Mouse (Mus musculus): ENCODE measurements at regions not wholly inside any gene's neighbourhood (a gene's known extent, or its start where the extent isn't known, plus 50 kb on each side); places are given as distances from the start of the nearest gene placed in this dataset.
A peak's percentile ranks its signal among the peaks of the same experiment; 100 is the strongest.
"Not testable (repeated sequence)": the region's sequence is repeated elsewhere in the genome, so short reads cannot be mapped to it uniquely, and the experiment has no call there.

DNA sequence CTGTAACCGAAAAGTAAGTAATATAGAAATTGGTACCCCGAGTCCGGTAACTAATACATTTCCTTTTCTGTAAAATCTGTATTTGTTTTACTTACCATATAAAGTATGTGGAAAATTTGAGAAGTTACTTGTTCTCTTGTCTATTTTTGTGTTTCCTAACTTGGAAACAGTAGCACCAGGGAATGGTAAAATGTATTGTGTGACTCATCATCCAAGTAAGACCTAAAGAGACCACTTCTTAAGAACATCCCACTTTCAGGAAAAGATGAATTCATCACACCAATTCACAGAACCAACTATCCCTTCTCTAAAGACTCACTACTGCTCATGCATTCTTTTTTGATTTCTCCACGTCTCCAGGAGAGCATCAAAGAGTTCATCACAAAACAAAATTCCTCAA, 457.6 kb upstream of the Htr2a start:
- DNase-seq (ENCODE audit: low spot score in 2 of 2), result no peak

DNA sequence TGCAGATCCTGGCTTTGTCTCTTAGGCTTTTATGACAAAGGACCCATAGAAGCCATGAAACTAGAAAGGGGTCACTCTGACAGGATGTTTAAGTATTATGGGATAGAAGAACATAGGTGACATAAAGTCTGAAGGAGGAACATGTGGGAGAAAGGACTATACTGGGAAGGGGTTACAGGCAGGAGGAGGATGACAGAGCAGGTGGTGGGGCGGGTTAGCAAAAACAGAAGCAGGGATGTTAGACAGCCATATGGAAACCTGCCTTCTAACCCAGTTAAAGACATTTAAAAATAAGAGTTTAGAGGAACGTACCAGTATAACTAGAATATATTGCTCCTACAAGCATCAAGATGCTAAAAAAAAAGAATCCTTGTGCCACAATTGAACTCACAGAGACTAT, 438.9 kb upstream of the Htr2a start:
- peak in 1 of 2 experiments; percentile 28 for DNase-seq (ENCODE audit: low spot score in 2 of 2)

DNA sequence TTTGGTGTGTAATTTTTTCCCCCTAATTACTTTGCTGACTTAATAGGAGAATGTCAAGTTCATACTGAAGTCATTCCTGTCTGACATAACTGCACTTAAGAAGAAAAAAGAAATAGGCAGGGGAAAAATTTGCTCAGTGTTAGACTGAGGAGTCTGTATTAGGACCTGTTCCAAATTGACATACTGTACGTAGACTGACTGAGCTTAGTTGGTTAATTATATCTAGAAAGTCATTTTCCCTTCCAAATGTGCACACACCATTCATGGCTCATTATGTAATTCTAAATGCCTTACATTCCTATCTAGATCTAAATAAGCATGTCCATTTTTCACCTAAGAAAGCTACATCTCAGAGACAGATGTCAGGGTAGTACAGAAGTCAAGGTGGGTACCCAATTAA, 435.6 kb upstream of the Htr2a start:
- no peak for DNase-seq (ENCODE audit: low spot score in 2 of 2)

GRCm38 (mm10) chr14:74217914-74218446, 422.7 kb upstream of the Htr2a start:
- DNase-seq (ENCODE audit: low spot score in 2 of 2), result no peak

- DNase-seq (ENCODE audit: low spot score in 2 of 2), result no peak
Measured at GRCm38 (mm10) chr14:74219761-74220160, 420.9 kb upstream of the Htr2a start.

GRCm38 (mm10) chr14:74222093-74222492, 418.5 kb upstream of the Htr2a start:
- no peak for DNase-seq (ENCODE audit: low spot score in 2 of 2)

GRCm38 (mm10) chr14:74229560-74230187, 411.0 kb upstream of the Htr2a start:
- no peak for DNase-seq (ENCODE audit: low spot score in 2 of 2)

DNA sequence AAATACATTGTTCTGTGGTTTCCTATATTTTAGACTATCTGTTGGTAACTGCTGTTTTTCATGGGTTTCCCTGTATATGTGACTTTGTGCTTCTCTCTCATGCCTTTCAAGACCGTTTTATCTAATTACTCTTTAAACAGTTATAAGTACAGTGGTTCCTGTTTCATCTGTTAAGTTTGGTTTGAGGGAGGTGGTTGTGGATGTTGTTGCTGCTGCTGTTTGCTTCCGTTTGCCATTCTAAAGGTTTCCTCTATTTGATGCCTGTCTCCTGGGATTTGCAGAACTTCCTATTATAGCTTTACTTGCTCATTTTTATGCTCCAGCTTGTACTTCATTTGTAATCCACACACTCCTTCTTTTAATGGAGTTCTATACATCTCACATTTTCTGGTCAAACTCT, 400.4 kb upstream of the Htr2a start:
- no peak for DNase-seq (ENCODE audit: low spot score in 2 of 2)

GRCm38 (mm10) chr14:74249263-74249878, 391.3 kb upstream of the Htr2a start:
- no peak for DNase-seq (ENCODE audit: low spot score in 2 of 2)

DNA sequence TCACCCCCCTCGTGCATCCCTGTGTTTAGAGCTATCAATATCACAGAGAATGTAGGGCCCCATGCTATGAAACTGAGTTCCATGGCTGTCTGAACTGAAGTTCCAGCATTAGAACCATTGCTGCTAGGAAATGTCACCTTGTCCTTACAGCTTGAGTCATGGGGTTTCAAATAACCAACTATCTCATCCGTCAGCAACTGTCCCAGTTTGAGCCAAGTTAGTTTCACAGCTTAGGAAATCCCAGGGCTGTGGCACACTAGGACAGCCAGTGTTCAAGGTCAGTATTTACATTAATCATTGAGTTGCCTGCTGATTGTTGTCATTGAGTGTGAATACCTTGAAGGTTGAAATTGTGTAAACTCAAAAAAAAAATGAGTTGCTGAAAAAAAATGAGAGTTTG, 390.6 kb upstream of the Htr2a start:
- DNase-seq (ENCODE audit: low spot score in 2 of 2), result no peak

DNA sequence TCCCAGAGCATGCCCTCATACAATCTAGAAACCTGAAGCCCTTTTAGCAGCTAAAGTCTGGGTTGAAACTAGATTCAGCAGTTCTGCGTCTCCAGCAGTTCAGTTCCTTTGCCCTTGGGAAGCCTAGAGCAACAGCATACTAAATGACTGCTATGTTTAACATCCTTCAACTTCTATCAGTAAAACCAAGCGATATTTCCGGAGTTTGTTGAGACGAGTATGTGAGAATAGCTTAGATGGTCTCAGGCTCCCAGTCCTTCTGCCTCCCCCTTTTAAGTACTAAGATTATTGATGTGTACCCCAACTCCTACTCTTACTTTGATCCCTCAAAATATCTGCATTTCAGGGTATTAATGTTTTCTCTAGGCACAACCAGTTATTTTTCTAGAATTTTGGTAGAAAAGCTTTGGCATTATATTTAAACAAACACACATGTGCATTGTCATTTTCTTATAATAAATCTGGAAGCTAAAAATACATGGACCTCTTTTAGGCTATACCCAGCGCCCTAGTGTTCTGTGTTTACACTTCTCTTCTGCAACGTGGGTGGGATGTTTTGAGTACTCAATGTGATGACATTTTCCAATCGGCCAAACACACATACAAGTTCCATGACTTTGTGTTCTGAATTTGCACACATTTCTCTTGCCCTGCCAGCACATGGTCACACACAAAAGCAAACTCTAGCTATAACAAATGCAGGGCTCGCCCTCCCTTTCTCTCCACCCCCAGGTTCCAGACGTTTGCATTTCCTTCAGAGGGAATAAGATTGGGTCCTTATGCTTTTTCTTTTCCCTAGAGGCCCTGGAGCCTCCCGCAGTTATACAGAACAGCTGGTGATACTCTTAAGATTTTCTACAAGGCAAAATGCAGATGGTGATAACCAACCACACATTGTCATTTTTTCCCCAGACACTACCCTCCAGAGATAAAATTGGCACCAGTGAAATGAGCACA, 388.2 kb upstream of the Htr2a start:
- DNase-seq (ENCODE audit: low spot score in 2 of 2), result peak; percentile 33 to 50

GRCm38 (mm10) chr14:74255000-74255399, 385.6 kb upstream of the Htr2a start:
- no peak for DNase-seq (ENCODE audit: low spot score in 2 of 2)

DNA sequence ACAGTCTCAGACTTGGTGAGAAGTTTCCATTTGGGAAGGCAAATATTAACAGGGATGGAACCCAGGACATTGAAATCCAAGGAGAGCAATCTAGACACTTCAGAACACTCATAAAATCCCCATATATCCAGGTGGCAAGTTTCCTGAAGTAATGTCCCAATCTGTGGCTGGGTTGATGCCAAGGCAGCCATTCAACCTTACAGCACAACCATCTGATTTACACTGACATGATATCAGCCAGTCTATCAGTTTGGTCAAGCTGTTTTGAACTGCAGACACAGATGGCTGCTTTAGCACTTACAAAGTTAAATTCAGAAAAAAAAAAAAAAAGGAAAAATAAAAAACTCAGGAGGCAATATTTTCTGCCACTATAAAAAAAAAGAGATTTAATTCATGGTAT, 381.2 kb upstream of the Htr2a start:
- peak; percentile 22 to 36 for DNase-seq (ENCODE audit: low spot score in 2 of 2)

DNA sequence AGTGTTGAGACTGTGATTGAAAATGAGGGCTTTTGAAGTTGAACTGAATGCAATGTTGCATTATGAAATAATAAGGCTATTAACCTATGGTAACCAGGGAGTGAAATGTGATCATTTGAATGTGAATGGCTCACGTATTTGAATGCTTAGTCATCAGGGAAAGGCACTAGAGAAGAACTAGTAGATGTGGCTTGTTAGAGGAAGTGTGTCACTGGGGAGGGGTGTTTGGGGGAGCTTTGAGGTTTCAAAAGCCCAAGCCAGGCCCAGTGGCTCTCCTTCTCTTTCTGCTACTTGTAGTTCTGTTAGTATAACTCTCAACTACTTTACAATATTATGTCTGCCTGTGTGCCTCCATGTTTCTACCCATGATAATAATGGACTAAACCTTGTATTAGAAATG, 373.6 kb upstream of the Htr2a start:
- no peak for DNase-seq (ENCODE audit: low spot score in 2 of 2)

DNA sequence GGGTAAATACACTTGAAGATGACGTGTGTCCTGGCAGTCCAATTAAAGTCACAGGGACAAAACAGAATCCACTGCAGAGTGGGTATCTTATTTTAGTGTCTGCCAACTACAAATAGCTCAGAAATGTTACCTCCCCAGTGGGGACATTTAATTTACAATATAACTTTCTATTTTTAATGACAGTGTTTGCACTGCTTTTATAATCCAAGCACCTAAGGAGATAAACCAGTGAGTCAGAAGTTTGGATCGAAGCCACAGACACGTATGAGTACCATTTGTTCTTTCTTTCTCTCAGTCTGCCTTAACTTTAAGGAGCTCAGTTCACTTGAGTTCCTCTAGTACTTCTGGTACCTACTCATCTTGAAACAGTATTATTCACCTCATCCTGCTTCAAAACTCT, 346.1 kb upstream of the Htr2a start:
- DNase-seq (ENCODE audit: low spot score in 2 of 2), result no peak

- DNase-seq (ENCODE audit: low spot score in 2 of 2), result no peak
Measured at GRCm38 (mm10) chr14:74304483-74304882, 336.2 kb upstream of the Htr2a start.

DNA sequence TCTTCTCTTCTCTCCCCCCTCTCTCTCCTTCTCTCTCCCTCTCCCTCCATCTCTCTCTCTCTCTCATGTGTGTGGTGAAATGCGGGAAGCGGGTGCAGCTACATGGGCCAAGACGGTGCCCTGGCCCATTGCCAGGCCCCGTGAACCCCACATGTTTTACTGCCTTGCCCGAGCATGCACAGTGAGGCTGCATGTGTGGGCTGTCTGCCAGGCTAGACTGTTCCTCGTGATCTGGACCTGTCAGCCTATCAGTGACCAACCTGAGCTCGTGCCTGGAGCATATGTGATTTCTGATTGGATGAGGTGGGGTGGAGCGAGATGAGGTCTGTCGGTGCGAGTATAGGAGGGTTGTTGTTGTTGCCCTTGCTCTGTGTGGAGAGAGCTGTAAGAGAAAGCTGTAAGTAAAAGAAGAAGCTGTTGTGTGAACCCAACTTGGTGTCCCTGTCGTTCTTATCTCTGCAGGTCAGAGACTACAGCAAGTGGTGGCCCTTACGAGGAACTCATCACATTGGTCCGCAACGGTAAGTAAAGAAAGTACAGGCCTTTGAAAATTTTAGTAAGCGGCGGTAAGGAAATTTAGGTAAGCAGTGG, 333.8 kb upstream of the Htr2a start:
- DNase-seq (ENCODE audit: low spot score in 2 of 2), result no peak

DNA sequence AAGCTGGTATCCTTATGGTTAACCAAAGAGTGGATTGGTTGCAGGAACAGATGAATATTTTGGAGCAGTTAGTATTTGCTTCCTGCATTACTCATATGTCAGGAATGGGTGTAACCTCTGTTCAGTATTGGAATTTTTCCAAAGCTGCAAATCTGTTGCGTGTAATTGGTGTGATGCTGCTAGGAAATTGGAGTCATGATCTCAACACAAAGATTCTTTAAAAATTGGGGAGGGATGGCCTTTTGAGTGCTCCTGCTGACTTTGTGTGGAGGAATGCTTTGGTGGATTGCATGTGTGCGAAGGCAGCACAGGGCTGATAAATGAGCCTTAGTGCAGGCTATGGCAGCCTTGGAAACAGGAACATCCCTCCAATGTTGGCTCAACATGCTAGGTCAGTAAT, 331.2 kb upstream of the Htr2a start:
- not testable (repeated sequence) for DNase-seq (ENCODE audit: low spot score in 2 of 2)

DNA sequence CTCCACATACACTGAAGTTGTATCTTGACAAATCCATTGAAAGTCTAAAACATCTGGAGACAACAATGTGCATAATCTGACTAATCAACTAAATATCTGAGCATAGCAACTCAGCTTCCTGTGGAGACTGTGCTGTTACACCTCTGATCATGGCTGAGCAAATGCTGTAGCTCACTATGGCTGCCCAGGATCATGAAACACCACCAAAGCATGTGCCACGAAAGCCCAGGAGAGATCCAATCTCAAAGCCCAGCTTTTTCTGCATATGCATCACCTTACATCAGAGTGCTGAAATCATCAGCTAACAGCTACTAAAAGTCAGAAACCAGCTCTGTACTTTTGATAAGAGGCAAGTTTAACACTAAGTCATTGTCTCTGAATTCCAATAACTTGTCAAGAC, 313.3 kb upstream of the Htr2a start:
- no peak for DNase-seq (ENCODE audit: low spot score in 2 of 2)

DNA sequence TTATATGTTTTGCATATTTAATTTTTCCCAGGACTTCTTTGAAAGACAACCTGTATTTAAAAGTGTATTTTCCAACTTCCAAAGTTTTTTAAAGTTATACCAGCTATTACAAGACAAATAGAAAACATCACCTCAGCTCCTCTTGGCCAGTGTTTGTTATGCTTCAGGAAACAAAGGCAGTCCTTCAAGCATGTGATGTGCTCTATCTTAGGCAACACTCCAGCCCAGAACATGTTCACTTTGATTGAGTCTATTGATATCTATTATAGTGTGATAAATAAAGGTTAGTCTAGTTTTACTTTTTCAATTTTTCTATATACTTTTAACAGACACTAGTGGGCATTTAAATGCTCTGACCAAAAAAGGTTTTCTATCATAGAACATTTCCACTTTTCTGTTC, 289.9 kb upstream of the Htr2a start:
- no peak for DNase-seq (ENCODE audit: low spot score in 2 of 2)

GRCm38 (mm10) chr14:74352286-74352685, 288.4 kb upstream of the Htr2a start:
- no peak for DNase-seq (ENCODE audit: low spot score in 2 of 2)

Data from right cerebral cortex, postnatal 10 days (tissue).